Mouse (Mus musculus): Measurements from ENCODE around the gene Tcf12.

The Tcf12 gene

DNA sequence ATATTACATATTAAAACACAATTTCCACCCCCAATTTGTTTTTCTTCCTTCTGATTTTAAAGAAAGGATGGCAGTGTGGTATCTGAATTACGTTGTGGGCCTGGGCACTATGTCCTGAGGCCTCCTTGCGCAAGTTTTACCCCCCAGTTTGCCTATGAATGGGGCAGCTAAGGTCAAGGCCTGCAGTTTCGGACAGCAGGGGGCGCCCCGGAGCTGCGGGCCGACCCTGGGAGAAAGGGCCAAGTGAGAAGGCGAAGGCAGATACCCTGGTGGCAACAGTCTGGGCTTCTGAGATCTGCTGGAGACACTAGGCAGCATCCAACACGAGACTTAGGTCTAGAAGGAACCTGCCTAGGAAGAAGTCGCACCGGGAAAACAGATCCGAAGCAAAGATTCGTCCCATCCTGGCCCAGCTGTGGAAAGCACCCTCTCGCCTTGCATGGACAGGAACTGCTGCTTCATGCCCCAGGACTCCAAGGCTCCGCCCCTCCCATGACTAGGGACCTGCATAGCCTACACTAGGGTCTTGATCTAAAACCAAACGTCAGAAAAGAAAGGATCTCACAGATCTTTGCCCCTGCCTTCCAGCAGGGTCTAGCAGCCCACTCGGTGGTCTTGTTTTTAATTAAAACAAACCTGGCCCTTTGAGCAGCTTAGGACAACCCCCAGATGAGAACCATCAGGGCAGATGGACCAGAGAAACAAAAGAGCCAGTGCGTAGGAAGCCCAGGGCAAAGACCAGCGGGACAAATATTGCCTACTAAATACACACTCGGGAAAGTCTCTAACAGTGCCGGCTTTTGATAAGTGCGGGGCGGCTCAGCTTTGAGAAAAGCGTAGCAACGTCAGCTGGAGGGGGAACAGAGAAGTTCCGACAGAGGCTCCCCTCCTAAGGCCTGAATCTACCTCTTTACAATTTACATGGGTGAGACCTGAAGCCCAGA is 279.6 kb downstream of the Tcf12 start:
- H3K4me1 ChIP-seq (replicated peaks; ENCODE audit: low read depth, low read length) = peaks cover 9% of the 10 kb centered on the region
- H3K9me3 ChIP-seq (ENCODE audit: low read length) = no peaks in the 10 kb centered on the region
- H3K27me3 ChIP-seq (ENCODE audit: insufficient read depth, low read length) = peaks cover 18% of the 10 kb centered on the region
- TF ChIP-seq NANOG (IDR thresholded peaks at IDR 0.05; ENCODE audit: borderline replicate concordance, low read length) = no peak
- TF ChIP-seq CTCF (conservative IDR thresholded peaks at IDR 0.05; ENCODE audit: low read length) = peak; percentile 81
- peak overlapping the region; percentile 43; the same call in 1 of the 2 replicates for H3K4me3 ChIP-seq (replicated peaks; ENCODE audit: low read length)
- no peaks in the 10 kb centered on the region for H3K36me3 ChIP-seq (ENCODE audit: insufficient read depth, low read length)

DNA sequence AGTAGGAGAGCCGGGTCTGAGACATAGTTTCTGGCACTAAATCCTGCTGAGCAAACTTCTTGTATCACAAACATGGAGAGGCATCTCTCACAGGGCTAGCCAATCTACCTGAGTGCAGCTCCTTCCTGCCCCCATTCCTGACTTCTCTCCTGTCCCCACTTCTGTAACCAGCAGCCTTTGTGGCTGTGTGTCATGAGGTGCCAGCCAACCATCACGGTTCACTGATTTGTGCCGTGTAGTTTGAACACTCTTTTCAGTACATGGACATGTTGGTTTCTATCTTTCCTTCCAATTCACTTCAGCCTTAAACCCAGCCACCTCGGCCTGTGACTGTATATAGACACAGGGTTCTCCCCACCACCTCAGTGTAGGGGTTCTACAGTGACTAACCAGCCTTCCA is 280.7 kb downstream of the Tcf12 start:
- Histone ChIP-seq H3K27me3 (ENCODE audit: insufficient read depth, low read length) (peaks cover 18% of the 10 kb centered on the region), H3K4me1 (replicated peaks; ENCODE audit: low read depth, low read length) (peaks cover 9% of the 10 kb centered on the region), H3K4me3 (replicated peaks; ENCODE audit: low read length) (no peak overlapping the region), H3K9me3 (ENCODE audit: low read length) (no peaks in the 10 kb centered on the region), H3K36me3 (ENCODE audit: insufficient read depth, low read length) (no peaks in the 10 kb centered on the region)
- TF ChIP-seq NANOG (IDR thresholded peaks at IDR 0.05; ENCODE audit: borderline replicate concordance, low read length) (no peak), POU5F1 (IDR thresholded peaks at IDR 0.05; ENCODE audit: borderline replicate concordance, low read length) (no peak)

DNA sequence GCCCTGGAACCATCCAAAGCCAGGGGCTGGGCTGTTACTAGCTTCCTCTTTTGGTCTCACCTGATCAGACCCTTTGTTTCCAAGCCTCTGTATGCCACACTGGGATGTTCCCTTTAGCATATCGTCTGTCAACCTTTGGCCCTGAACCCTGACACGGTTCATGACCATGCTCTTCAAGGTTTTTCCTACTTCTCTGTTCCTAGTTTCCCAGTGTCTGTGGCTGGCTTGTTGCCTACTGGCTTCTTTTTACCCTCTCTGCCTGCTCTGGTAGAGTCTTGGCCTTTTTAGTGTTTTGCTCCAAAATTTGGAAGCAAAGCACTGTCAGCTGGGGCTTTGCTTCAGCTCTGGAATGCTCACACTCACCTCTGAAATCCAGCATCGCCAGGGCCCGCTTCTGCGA is 281.3 kb downstream of the Tcf12 start:
- no peak for TF ChIP-seq CTCF (conservative IDR thresholded peaks at IDR 0.05; ENCODE audit: low read length)
- no peak for TF ChIP-seq NANOG (IDR thresholded peaks at IDR 0.05; ENCODE audit: borderline replicate concordance, low read length)
- no peak for TF ChIP-seq POU5F1 (IDR thresholded peaks at IDR 0.05; ENCODE audit: borderline replicate concordance, low read length)
- no peak overlapping the region for H3K4me3 ChIP-seq (replicated peaks; ENCODE audit: low read length)
- H3K4me1 ChIP-seq (replicated peaks; ENCODE audit: low read depth, low read length) = peaks cover 9% of the 10 kb centered on the region
- H3K9me3 ChIP-seq (ENCODE audit: low read length) = no peaks in the 10 kb centered on the region
- H3K27me3 ChIP-seq (ENCODE audit: insufficient read depth, low read length) = peaks cover 18% of the 10 kb centered on the region
- H3K36me3 ChIP-seq (ENCODE audit: insufficient read depth, low read length) = no peaks in the 10 kb centered on the region

DNA sequence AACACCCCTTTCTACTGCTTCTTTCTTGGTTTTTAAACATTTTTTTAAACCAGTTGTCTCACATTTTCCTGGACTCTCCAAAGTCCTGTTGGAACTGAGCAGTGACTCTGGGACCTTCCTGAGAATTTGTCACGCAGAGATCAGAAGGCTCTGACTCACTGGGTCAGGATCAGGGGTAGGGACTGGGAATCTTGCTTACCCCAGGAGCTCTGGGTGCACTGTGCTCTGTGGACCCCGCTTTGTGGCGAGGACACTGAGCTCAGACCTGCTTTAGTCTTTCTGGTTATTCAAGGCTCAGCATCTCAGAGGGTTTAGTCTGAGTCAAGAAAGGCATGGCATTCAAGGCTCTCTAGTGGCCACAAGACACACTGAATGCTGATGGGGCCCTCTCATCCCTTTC is 281.9 kb downstream of the Tcf12 start:
- Histone ChIP-seq H3K27me3 (ENCODE audit: insufficient read depth, low read length) (peaks cover 18% of the 10 kb centered on the region), H3K4me1 (replicated peaks; ENCODE audit: low read depth, low read length) (peaks cover 9% of the 10 kb centered on the region), H3K9me3 (ENCODE audit: low read length) (no peaks in the 10 kb centered on the region), H3K36me3 (ENCODE audit: insufficient read depth, low read length) (no peaks in the 10 kb centered on the region), H3K4me3 (replicated peaks; ENCODE audit: low read length) (no peak overlapping the region)
- TF ChIP-seq POU5F1 (IDR thresholded peaks at IDR 0.05; ENCODE audit: borderline replicate concordance, low read length) (no peak), NANOG (IDR thresholded peaks at IDR 0.05; ENCODE audit: borderline replicate concordance, low read length) (no peak), CTCF (conservative IDR thresholded peaks at IDR 0.05; ENCODE audit: low read length) (no peak)

DNA sequence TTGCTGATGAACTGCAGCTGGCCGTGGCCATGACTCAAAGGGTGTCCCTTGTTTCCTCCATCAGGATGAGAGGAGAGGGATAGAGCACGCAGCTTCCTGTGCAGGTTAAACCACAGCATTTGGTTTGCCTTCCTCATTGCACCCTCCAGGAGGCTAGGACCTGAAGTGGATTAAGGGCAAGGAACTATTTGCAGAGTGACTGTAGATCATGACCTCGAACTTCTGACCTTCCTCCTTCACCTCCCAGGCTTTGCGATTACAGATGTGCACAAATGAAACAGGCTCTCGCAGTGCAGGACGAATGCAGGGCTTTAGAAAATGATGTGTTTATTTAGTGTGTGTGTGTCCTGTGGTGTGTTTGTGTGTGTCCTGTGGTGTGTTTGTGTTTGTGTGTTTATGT is 282.5 kb downstream of the Tcf12 start:
- TF ChIP-seq CTCF (conservative IDR thresholded peaks at IDR 0.05; ENCODE audit: low read length) (no peak), POU5F1 (IDR thresholded peaks at IDR 0.05; ENCODE audit: borderline replicate concordance, low read length) (no peak), NANOG (IDR thresholded peaks at IDR 0.05; ENCODE audit: borderline replicate concordance, low read length) (no peak)

DNA sequence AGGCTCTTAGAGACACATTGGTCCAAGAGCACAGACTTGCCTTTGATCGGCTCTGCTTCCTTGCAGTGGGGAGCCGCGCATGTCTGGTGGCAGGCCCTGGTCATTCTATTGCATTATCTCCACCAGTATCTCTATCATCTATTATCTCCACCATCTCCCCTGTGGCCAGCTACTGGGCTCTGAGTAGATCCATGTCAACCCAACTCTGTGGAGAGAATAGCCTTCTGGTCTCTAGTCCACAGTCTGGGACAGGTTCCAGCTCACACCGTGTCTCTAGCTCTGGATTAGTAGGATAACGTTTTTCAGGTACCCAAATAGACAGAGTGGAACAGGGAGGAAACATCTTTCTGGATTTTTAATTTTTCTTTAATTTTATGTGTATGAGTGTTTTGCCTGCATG is 284.3 kb downstream of the Tcf12 start:
- Histone ChIP-seq H3K27me3 (ENCODE audit: insufficient read depth, low read length) (peaks cover 10% of the 10 kb centered on the region; the same call in 1 of the 2 replicates), H3K4me1 (replicated peaks; ENCODE audit: low read depth, low read length) (peaks cover 5% of the 10 kb centered on the region), H3K36me3 (ENCODE audit: insufficient read depth, low read length) (no peaks in the 10 kb centered on the region), H3K9me3 (ENCODE audit: low read length) (no peaks in the 10 kb centered on the region), H3K4me3 (replicated peaks; ENCODE audit: low read length) (no peak overlapping the region)
- no peak for TF ChIP-seq NANOG (IDR thresholded peaks at IDR 0.05; ENCODE audit: borderline replicate concordance, low read length)
- TF ChIP-seq CTCF (conservative IDR thresholded peaks at IDR 0.05; ENCODE audit: low read length) = no peak
- no peak for TF ChIP-seq POU5F1 (IDR thresholded peaks at IDR 0.05; ENCODE audit: borderline replicate concordance, low read length)

More for the DNA sequence above, 282.5 kb downstream of the Tcf12 start:
- no peaks in the 10 kb centered on the region for H3K9me3 ChIP-seq (ENCODE audit: low read length)
- H3K27me3 ChIP-seq (ENCODE audit: insufficient read depth, low read length) = peaks cover 18% of the 10 kb centered on the region
- peaks cover 9% of the 10 kb centered on the region for H3K4me1 ChIP-seq (replicated peaks; ENCODE audit: low read depth, low read length)
- no peaks in the 10 kb centered on the region for H3K36me3 ChIP-seq (ENCODE audit: insufficient read depth, low read length)
- no peak overlapping the region for H3K4me3 ChIP-seq (replicated peaks; ENCODE audit: low read length)

DNA sequence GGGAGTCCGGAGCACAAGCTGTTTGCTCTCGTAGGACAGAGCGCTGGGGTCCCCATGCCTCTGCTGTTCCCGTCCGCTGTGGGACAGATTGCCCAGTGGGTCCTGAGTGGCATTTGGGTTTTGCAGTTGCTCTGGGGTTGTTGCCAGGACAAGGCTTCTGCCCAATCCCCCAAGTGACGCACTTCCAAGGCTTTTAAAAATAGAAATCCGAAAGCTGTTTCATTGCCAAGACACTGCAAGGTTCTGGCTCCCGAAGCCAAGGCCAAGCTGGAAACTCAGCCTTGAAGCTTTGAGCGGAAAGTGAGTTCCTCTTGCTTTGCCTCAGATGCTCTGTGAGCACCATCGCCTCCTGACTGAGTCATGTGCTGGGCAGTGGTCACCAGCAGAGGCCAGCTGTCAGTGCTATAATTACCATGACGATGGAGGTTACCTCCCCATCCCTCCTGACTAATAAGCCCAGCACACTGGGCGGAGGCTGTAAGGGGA is 285.6 kb downstream of the Tcf12 start:
- Histone ChIP-seq H3K4me3 (replicated peaks; ENCODE audit: low read length) (no peak overlapping the region), H3K4me1 (replicated peaks; ENCODE audit: low read depth, low read length) (no peaks in the 10 kb centered on the region), H3K9me3 (ENCODE audit: low read length) (no peaks in the 10 kb centered on the region), H3K36me3 (ENCODE audit: insufficient read depth, low read length) (no peaks in the 10 kb centered on the region), H3K27me3 (ENCODE audit: insufficient read depth, low read length) (peaks cover 6% of the 10 kb centered on the region; the same call in 1 of the 2 replicates)
- TF ChIP-seq NANOG (IDR thresholded peaks at IDR 0.05; ENCODE audit: borderline replicate concordance, low read length) (no peak), POU5F1 (IDR thresholded peaks at IDR 0.05; ENCODE audit: borderline replicate concordance, low read length) (no peak), CTCF (conservative IDR thresholded peaks at IDR 0.05; ENCODE audit: low read length) (no peak)

DNA sequence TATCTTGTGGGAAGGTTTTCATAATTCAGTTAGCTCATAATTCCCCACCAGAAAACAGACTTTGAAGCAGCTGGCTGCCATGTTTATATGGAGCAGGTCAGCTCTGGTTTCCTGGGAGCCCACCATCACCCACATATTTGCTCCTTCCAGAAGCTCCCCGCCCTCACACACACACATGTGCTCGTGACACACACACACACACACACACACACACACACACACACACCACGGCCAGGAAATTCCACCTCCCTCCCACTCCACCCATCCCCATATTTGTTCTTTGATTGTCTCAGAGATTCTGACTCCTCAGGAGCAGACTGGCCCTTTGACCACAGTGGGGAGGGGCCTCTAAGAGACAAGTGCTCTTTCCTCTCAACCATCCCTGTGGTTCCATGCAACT is 289.7 kb downstream of the Tcf12 start:
- Histone ChIP-seq H3K36me3 (ENCODE audit: insufficient read depth, low read length) (no peaks in the 10 kb centered on the region), H3K4me3 (replicated peaks; ENCODE audit: low read length) (no peak overlapping the region), H3K27me3 (ENCODE audit: insufficient read depth, low read length) (no peaks in the 10 kb centered on the region; the same call in 1 of the 2 replicates), H3K9me3 (ENCODE audit: low read length) (no peaks in the 10 kb centered on the region), H3K4me1 (replicated peaks; ENCODE audit: low read depth, low read length) (no peaks in the 10 kb centered on the region; the same call in 1 of the 2 replicates)
- TF ChIP-seq POU5F1 (IDR thresholded peaks at IDR 0.05; ENCODE audit: borderline replicate concordance, low read length) (no peak), CTCF (conservative IDR thresholded peaks at IDR 0.05; ENCODE audit: low read length) (no peak), NANOG (IDR thresholded peaks at IDR 0.05; ENCODE audit: borderline replicate concordance, low read length) (no peak)

Measured in E14TG2a.4 (cell line).